Mouse (Mus musculus) small intestine, adult 2 months (tissue): ENCODE measurements around the gene Kcnip1.

Source experiments
- CTCF ChIP-seq: fragments of 200-500 bp; IDR thresholded peaks from 2 replicates; pipeline ENCODE4 v1.5.1; 2012; ENCODE audit warnings: low read depth, mild to moderate bottlenecking, control low read depth, inconsistent platforms, low read length, moderate library complexity, mixed read lengths; ENCODE audit not compliant: insufficient replicate concordance, insufficient read length; ENCODE audit errors: extremely low read depth
- POLR2A ChIP-seq: fragments of 200-500 bp; IDR thresholded peaks from 2 replicates; pipeline ENCODE4 v1.6.1; 2012; ENCODE audit warnings: low read depth, mild to moderate bottlenecking, control low read depth, inconsistent platforms, low read length, moderate library complexity

DNA sequence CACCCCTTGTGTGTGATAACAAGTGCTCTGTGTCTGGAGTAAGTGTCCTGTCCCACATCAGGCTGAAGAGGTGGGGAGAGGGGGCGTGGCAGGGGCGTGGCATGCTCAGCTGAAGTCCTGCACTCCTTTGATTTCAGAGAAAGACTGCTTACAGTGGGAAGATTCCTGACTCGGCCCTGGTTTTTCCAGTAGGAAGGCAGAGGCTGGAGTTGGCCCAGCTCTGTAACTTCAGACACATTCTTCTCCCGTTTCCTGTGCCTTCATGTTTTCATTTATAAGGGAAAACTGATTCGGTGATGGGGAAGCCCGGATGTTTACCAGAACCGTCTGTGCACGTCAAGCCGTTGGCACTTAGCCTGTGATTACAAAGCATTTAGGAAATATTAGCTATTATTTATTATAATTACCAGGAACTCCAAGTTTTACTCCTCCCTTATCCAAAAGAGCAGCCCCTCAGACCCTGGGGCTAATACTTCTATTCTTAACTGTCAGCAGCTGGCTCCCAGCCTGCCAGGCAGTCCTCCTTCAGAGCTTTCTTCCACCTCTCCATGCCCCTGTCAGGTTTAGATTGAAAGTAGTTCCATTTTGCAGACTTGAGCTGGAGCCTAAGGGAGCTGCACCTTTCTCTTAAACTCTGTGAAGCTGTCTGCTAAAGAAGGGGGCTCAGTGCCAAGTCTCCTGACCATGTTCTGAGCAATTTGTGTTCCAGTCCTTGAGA, 120.8 kb downstream of the Kcnip1 start:
- TF ChIP-seq CTCF (no peak), POLR2A (no peak)
